Mouse (Mus musculus) forebrain, embryonic 12.5 days (tissue): ENCODE results near the gene Hddc3. TPM values are rescaled to one million over a fixed set of nuclear protein-coding genes. Genes with fewer than 3 reads are reported as not detected.

Experiments
- ATAC-seq: fragments of 200-750 bp; cut with Nextera tagmentation; 2 replicates; pipeline ENCODE4 v1.8.0; 2017; ENCODE audit warnings: moderate TSS enrichment; ENCODE audit not compliant: low FRiP score
- H3K27ac ChIP-seq: fragments of 300-500 bp; sonication (generic); 2 replicates; pipeline ENCODE4 v1.5.1; 2016; ENCODE audit warnings: mild to moderate bottlenecking
- H3K27me3 ChIP-seq: fragments of 300-500 bp; sonication (generic); 2 replicates; pipeline ENCODE4 v1.6.1; 2016; ENCODE audit warnings: mild to moderate bottlenecking
- H3K36me3 ChIP-seq: fragments of 300-500 bp; sonication (generic); replicated peaks from 2 replicates; pipeline ENCODE4 v1.6.1; 2016; ENCODE audit warnings: mild to moderate bottlenecking
- H3K4me1 ChIP-seq: fragments of 300-500 bp; sonication (generic); 2 replicates; pipeline ENCODE4 v1.6.1; 2016
- H3K4me2 ChIP-seq: fragments of 300-500 bp; sonication (generic); 2 replicates; pipeline ENCODE4 v1.6.1; 2016; ENCODE audit warnings: mild to moderate bottlenecking, moderate library complexity
- H3K4me3 ChIP-seq: fragments of 300-500 bp; sonication (generic); replicated peaks from 2 replicates; pipeline ENCODE4 v1.5.1; 2016; ENCODE audit warnings: mild to moderate bottlenecking
- H3K9ac ChIP-seq: fragments of 300-500 bp; sonication (generic); 2 replicates; pipeline ENCODE4 v1.6.1; 2016; ENCODE audit warnings: mild to moderate bottlenecking
- H3K9me3 ChIP-seq: fragments of 300-500 bp; sonication (generic); 2 replicates; pipeline ENCODE4 v1.6.1; 2016
- WGBS: fragments of 180-500 bp; shearing (Covaris S2); methylation state at CpG from one replicate; pipeline ENCODE4 v1.1.7; 2016; 5-methylcytosine and 5-hydroxymethylcytosine counted together
- polyA plus RNA-seq: library from polyadenylated mRNA; unstranded; fragments of >200 nt; fragmentation: Nextera tagmentation; extraction: Ambion mirVana; gene quantifications from 2 replicates; pipeline ENCODE4 v1.2.1, GENCODE M21; 2016

Hddc3 gene
- 24.4 and 28.3 TPM in 2 replicates for polyA plus RNA-seq

- H3K27ac ChIP-seq, result peak within 1 kb of the TSS; percentile 77
Measured at GRCm38 (mm10) chr7:80342858-80343257, at the start of gene Hddc3. Gene Hddc3 (plus strand): TSS chr7:80343104.

GRCm38 (mm10) chr7:80294062-80294763 is 48.7 kb upstream of the Hddc3 start, which contains the start of gene Prc1:
Gene Prc1 (plus strand): TSS chr7:80294450.
- Histone ChIP-seq H3K4me1 (peaks cover 25% of the 10 kb centered on the region), H3K4me3 (peak within 1 kb of the TSS; percentile 86), H3K27me3 (no peaks in the 10 kb centered on the region), H3K27ac (peak within 1 kb of the TSS; percentile 88), H3K9me3 (no peaks in the 10 kb centered on the region), H3K36me3 (peaks cover 24% of the 10 kb centered on the region), H3K4me2 (peak within 1 kb of the TSS; percentile 79), H3K9ac (peak within 1 kb of the TSS; percentile 82)
- under 1% methylated on average over 52 of the region's 52 CpGs for WGBS
- ATAC-seq, result peak; percentile 99

More at GRCm38 (mm10) chr7:80342858-80343257, at the start of gene Hddc3:
- H3K9ac ChIP-seq, result peak within 1 kb of the TSS; percentile 79
- peak within 1 kb of the TSS; percentile 82 for H3K4me2 ChIP-seq
- WGBS, result 1% methylated on average over 25 of the region's 25 CpGs
- H3K36me3 ChIP-seq, result peaks cover 9% of the 10 kb centered on the region
- no peaks in the 10 kb centered on the region for H3K9me3 ChIP-seq
- ATAC-seq, result peak; percentile 22
- H3K4me3 ChIP-seq, result peak within 1 kb of the TSS; percentile 58
- H3K4me1 ChIP-seq, result peaks cover 51% of the 10 kb centered on the region
- H3K27me3 ChIP-seq, result no peaks in the 10 kb centered on the region

- WGBS, result 9% methylated on average over 37 of the region's 37 CpGs
- Histone ChIP-seq H3K9me3 (no peaks in the 10 kb centered on the region), H3K4me3 (peak overlapping the region; percentile 86), H3K4me1 (peaks cover 25% of the 10 kb centered on the region), H3K36me3 (peaks cover 24% of the 10 kb centered on the region), H3K4me2 (peak overlapping the region; percentile 79), H3K27me3 (no peaks in the 10 kb centered on the region), H3K9ac (peak overlapping the region; percentile 82), H3K27ac (peak overlapping the region; percentile 88)
- ATAC-seq, result peak; percentile 69
Measured at GRCm38 (mm10) chr7:80294764-80295648, 47.9 kb upstream of the Hddc3 start.

GRCm38 (mm10) chr7:80296462-80296861 is 46.4 kb upstream of the Hddc3 start:
- peak overlapping the region; percentile 79 for H3K4me2 ChIP-seq
- no peak for ATAC-seq
- H3K27me3 ChIP-seq, result no peaks in the 10 kb centered on the region
- H3K9me3 ChIP-seq, result no peaks in the 10 kb centered on the region
- WGBS, result 93% methylated on average over 6 of the region's 6 CpGs
- peaks cover 25% of the 10 kb centered on the region for H3K4me1 ChIP-seq
- H3K27ac ChIP-seq, result no peak overlapping the region
- H3K4me3 ChIP-seq, result peak overlapping the region; percentile 86
- H3K36me3 ChIP-seq, result peaks cover 29% of the 10 kb centered on the region
- no peak overlapping the region for H3K9ac ChIP-seq

GRCm38 (mm10) chr7:80297041-80297440 is 45.9 kb upstream of the Hddc3 start:
- no peak for ATAC-seq
- Histone ChIP-seq H3K36me3 (peaks cover 31% of the 10 kb centered on the region), H3K9ac (0 out of 2 replicates have a peak overlapping the region, but pooled peaks have one; percentile 27)

GRCm38 (mm10) chr7:80298754-80299153 is 44.1 kb upstream of the Hddc3 start:
- no peak for ATAC-seq
- no peaks in the 10 kb centered on the region for H3K27me3 ChIP-seq

More at GRCm38 (mm10) chr7:80297041-80297440, 45.9 kb upstream of the Hddc3 start:
- Histone ChIP-seq H3K27ac (no peak overlapping the region), H3K4me2 (peak overlapping the region; percentile 22), H3K4me1 (peaks cover 25% of the 10 kb centered on the region), H3K4me3 (0 out of 2 replicates have a peak overlapping the region, but pooled peaks have one; percentile 16), H3K27me3 (no peaks in the 10 kb centered on the region), H3K9me3 (no peaks in the 10 kb centered on the region)
- WGBS, result 87% methylated on average over 3 of the region's 3 CpGs

GRCm38 (mm10) chr7:80299568-80299967 is 43.3 kb upstream of the Hddc3 start:
- no peak overlapping the region for H3K4me2 ChIP-seq
- peaks cover 51% of the 10 kb centered on the region for H3K36me3 ChIP-seq
- no peaks in the 10 kb centered on the region for H3K27me3 ChIP-seq
- H3K9me3 ChIP-seq, result no peaks in the 10 kb centered on the region
- no peak overlapping the region for H3K4me3 ChIP-seq
- H3K9ac ChIP-seq, result no peak overlapping the region
- ATAC-seq, result no peak
- H3K4me1 ChIP-seq, result peaks cover 25% of the 10 kb centered on the region
- H3K27ac ChIP-seq, result no peak overlapping the region
- 92% methylated on average over 3 of the region's 3 CpGs for WGBS

More at GRCm38 (mm10) chr7:80298754-80299153, 44.1 kb upstream of the Hddc3 start:
- Histone ChIP-seq H3K27ac (no peak overlapping the region), H3K9ac (no peak overlapping the region), H3K36me3 (peaks cover 43% of the 10 kb centered on the region), H3K4me2 (no peak overlapping the region), H3K9me3 (no peaks in the 10 kb centered on the region), H3K4me1 (peaks cover 25% of the 10 kb centered on the region), H3K4me3 (no peak overlapping the region)
- WGBS, result 94% methylated on average over 4 of the region's 4 CpGs

- H3K27me3 ChIP-seq, result no peaks in the 10 kb centered on the region
- no peaks in the 10 kb centered on the region for H3K9me3 ChIP-seq
- 86% methylated on average over 2 of the region's 2 CpGs for WGBS
- peaks cover 70% of the 10 kb centered on the region for H3K36me3 ChIP-seq
- H3K27ac ChIP-seq, result no peak overlapping the region
- H3K9ac ChIP-seq, result no peak overlapping the region
- no peak overlapping the region for H3K4me2 ChIP-seq
- no peak overlapping the region for H3K4me3 ChIP-seq
- no peak for ATAC-seq
- H3K4me1 ChIP-seq, result peaks cover 14% of the 10 kb centered on the region
Measured at GRCm38 (mm10) chr7:80301522-80301921, 41.4 kb upstream of the Hddc3 start.

GRCm38 (mm10) chr7:80307766-80308165 is 35.1 kb upstream of the Hddc3 start:
- no peak overlapping the region for H3K4me3 ChIP-seq
- H3K4me2 ChIP-seq, result no peak overlapping the region
- no peak overlapping the region for H3K9ac ChIP-seq
- H3K27ac ChIP-seq, result no peak overlapping the region
- ATAC-seq, result no peak
- peaks cover 95% of the 10 kb centered on the region for H3K36me3 ChIP-seq
- no peaks in the 10 kb centered on the region for H3K27me3 ChIP-seq
- 83% methylated on average over 3 of the region's 3 CpGs for WGBS
- H3K4me1 ChIP-seq, result no peaks in the 10 kb centered on the region
- no peaks in the 10 kb centered on the region for H3K9me3 ChIP-seq

GRCm38 (mm10) chr7:80310771-80311170 is 32.1 kb upstream of the Hddc3 start:
- no peak overlapping the region for H3K9ac ChIP-seq
- no peaks in the 10 kb centered on the region for H3K4me1 ChIP-seq
- H3K9me3 ChIP-seq, result no peaks in the 10 kb centered on the region
- H3K4me2 ChIP-seq, result no peak overlapping the region
- no peaks in the 10 kb centered on the region for H3K27me3 ChIP-seq
- H3K36me3 ChIP-seq, result peaks cover 97% of the 10 kb centered on the region
- no peak overlapping the region for H3K27ac ChIP-seq
- 85% methylated on average over 7 of the region's 7 CpGs for WGBS
- no peak overlapping the region for H3K4me3 ChIP-seq
- no peak for ATAC-seq

GRCm38 (mm10) chr7:80315733-80316132 is 27.2 kb upstream of the Hddc3 start:
- Histone ChIP-seq H3K4me3 (no peak overlapping the region), H3K9me3 (no peaks in the 10 kb centered on the region), H3K9ac (no peak overlapping the region), H3K27me3 (no peaks in the 10 kb centered on the region), H3K4me1 (no peaks in the 10 kb centered on the region), H3K36me3 (peaks cover 89% of the 10 kb centered on the region), H3K4me2 (no peak overlapping the region), H3K27ac (no peak overlapping the region)
- 83% methylated on average over 2 of the region's 2 CpGs for WGBS
- ATAC-seq, result no peak

- H3K27me3 ChIP-seq, result no peaks in the 10 kb centered on the region
- 76% methylated on average over 1 of the region's 1 CpGs for WGBS
- H3K4me1 ChIP-seq, result peaks cover 6% of the 10 kb centered on the region; the same call in 1 of the 2 replicates
- H3K27ac ChIP-seq, result no peak overlapping the region
- H3K4me3 ChIP-seq, result no peak overlapping the region
- peaks cover 74% of the 10 kb centered on the region for H3K36me3 ChIP-seq
- no peaks in the 10 kb centered on the region for H3K9me3 ChIP-seq
- H3K9ac ChIP-seq, result no peak overlapping the region
- ATAC-seq, result no peak
- no peak overlapping the region for H3K4me2 ChIP-seq
Measured at GRCm38 (mm10) chr7:80317439-80318115, 25.3 kb upstream of the Hddc3 start.
